Mouse (Mus musculus) C2C12 (cell line): Measurements from ENCODE around the gene Ncapd3. TPM values are rescaled to one million over a fixed set of nuclear protein-coding genes. Genes with fewer than 3 reads are reported as not detected.

Experiments used
- H3K27me3 ChIP-seq: one replicate; pipeline ENCODE4 v1.6.1; 2011; ENCODE audit not compliant: control insufficient read depth, insufficient read depth, insufficient read length
- H3K36me3 ChIP-seq: one replicate; pipeline ENCODE4 v1.6.1; 2011; ENCODE audit not compliant: control insufficient read depth, insufficient read depth
- H3K4me3 ChIP-seq: one replicate; pipeline ENCODE4 v1.5.1; 2011; ENCODE audit warnings: mild to moderate bottlenecking, control low read depth; ENCODE audit not compliant: poor library complexity, insufficient read depth, severe bottlenecking
- H3K79me2 ChIP-seq: one replicate; pipeline ENCODE4 v1.6.1; 2011; ENCODE audit not compliant: control insufficient read depth, insufficient read depth
- H3K79me3 ChIP-seq: one replicate; pipeline ENCODE4 v1.6.1; 2011; ENCODE audit warnings: low read depth, control low read depth
- H3ac ChIP-seq: one replicate; pipeline ENCODE3; 2011; ENCODE audit warnings: low read depth; ENCODE audit not compliant: control insufficient read depth, insufficient read length
- CEBPB ChIP-seq: IDR thresholded peaks from one replicate; pipeline ENCODE4 v1.6.1; 2011; ENCODE audit warnings: low read depth, mild to moderate bottlenecking, control low read depth, moderate library complexity
- CTCF ChIP-seq: IDR thresholded peaks from one replicate; pipeline ENCODE4 v1.5.1; 2011; ENCODE audit not compliant: control insufficient read depth, insufficient read depth, insufficient read length
- FOSL1 ChIP-seq: IDR thresholded peaks from one replicate; pipeline ENCODE4 v1.8.0; 2011; ENCODE audit warnings: mild to moderate bottlenecking, low read length; ENCODE audit not compliant: poor library complexity, insufficient read depth, severe bottlenecking
- MAX ChIP-seq: IDR thresholded peaks from one replicate; pipeline ENCODE4 v1.6.1; 2011; ENCODE audit warnings: mild to moderate bottlenecking, control low read depth
- MYOD1 ChIP-seq: IDR thresholded peaks from one replicate; pipeline ENCODE4 v1.6.1; 2011; ENCODE audit warnings: low read depth; ENCODE audit not compliant: control insufficient read depth, insufficient read length
- MYOG ChIP-seq: IDR thresholded peaks from one replicate; pipeline ENCODE4 v1.6.1; 2011; ENCODE audit not compliant: control insufficient read depth, insufficient read length; ENCODE audit errors: extremely low read depth
- USF1 ChIP-seq: IDR thresholded peaks from one replicate; pipeline ENCODE4 v1.6.1; 2011; ENCODE audit warnings: low read depth, mild to moderate bottlenecking, control low read depth, moderate library complexity
- polyA plus RNA-seq: library from polyadenylated mRNA; unstranded; fragments of >200 nt; fragmentation: generic; extraction: Trizol; gene quantifications from one replicate; pipeline ENCODE4 v1.2.1, GENCODE M21; 2012; ENCODE audit warnings: missing spikeins

The Ncapd3 gene
- polyA plus RNA-seq, 1 experiment = 12.5 TPM

- peaks cover 46% of the 10 kb centered on the region for H3K79me3 ChIP-seq
- TF ChIP-seq MYOG = no peak
- TF ChIP-seq USF1 = no peak
- no peak for TF ChIP-seq CTCF
- no peak for TF ChIP-seq MYOD1
- no peak for TF ChIP-seq FOSL1
- TF ChIP-seq CEBPB = no peak
- TF ChIP-seq MAX = no peak
- H3K36me3 ChIP-seq = peaks cover 8% of the 10 kb centered on the region
- H3K27me3 ChIP-seq = no peaks in the 10 kb centered on the region
- H3ac ChIP-seq = no peak overlapping the region
- H3K4me3 ChIP-seq = no peak overlapping the region
- H3K79me2 ChIP-seq = peaks cover 87% of the 10 kb centered on the region
These were observed 3.3 kb upstream of the Ncapd3 start for GRCm38 (mm10) chr9:27026708-27027107.

DNA sequence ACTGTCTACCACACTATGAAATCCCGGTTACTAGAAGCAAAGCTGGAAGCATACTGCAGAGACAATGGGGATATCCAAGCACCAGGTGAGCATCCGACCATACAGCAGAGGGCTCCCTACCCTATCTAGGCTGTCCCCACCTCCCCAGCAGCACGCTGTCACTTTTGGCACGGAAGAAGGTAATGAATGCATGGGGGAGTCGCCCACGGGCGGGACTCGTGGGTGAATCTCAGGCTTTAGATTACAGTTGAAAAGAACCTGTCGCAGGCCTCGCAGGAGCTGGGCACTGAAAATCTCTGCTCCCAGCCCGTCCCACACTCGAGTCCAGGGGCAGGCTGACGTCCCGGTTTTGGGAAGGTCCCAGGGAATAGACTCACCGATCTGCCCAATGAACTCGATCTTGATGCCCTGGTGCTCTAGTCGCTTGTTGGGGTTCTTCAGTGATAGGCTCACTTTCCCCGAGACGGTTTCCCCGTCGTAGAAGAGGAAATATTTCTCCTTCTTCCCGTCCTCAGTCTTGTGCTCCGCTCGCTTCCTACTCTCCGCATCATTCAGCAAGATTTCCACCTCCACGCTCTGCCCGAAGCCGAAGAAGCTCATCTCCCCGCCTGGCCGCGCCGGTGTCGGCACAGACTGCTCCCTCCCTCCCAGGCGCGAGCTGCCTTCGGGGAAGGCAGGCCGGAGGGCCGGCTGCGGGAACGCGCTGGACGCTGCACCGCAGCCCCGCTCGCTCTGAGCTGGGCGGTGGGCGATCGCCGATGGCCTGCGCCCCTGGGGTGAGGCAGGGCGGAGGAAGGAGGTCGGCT is 750 bp upstream of the Ncapd3 start:
- peak overlapping the region; percentile 76 for H3ac ChIP-seq
- H3K36me3 ChIP-seq = no peaks in the 10 kb centered on the region
- peaks cover 54% of the 10 kb centered on the region for H3K79me3 ChIP-seq
- H3K27me3 ChIP-seq = no peaks in the 10 kb centered on the region
- TF ChIP-seq MAX (peak; percentile 44), MYOD1 (no peak)
- H3K4me3 ChIP-seq = peak overlapping the region; percentile 72
- H3K79me2 ChIP-seq = peaks cover 88% of the 10 kb centered on the region

- Histone ChIP-seq H3K27me3 (no peaks in the 10 kb centered on the region), H3ac (peak overlapping the region; percentile 38), H3K79me3 (peaks cover 67% of the 10 kb centered on the region), H3K36me3 (no peaks in the 10 kb centered on the region), H3K79me2 (peaks cover 88% of the 10 kb centered on the region), H3K4me3 (peak overlapping the region; percentile 72)
- TF ChIP-seq MAX (no peak), CTCF (no peak), MYOG (no peak), CEBPB (no peak)
These were observed 757 bp downstream of the Ncapd3 start for GRCm38 (mm10) chr9:27030763-27031100.

- Histone ChIP-seq H3K4me3 (no peak overlapping the region), H3K79me2 (no peaks in the 10 kb centered on the region), H3ac (no peak overlapping the region), H3K27me3 (no peaks in the 10 kb centered on the region), H3K36me3 (peaks cover 42% of the 10 kb centered on the region), H3K79me3 (no peaks in the 10 kb centered on the region)
- TF ChIP-seq CTCF (no peak), MAX (no peak), MYOD1 (no peak), CEBPB (no peak), FOSL1 (no peak), MYOG (no peak), USF1 (no peak)
These were observed 13.9 kb downstream of the Ncapd3 start for GRCm38 (mm10) chr9:27043892-27044291.

DNA sequence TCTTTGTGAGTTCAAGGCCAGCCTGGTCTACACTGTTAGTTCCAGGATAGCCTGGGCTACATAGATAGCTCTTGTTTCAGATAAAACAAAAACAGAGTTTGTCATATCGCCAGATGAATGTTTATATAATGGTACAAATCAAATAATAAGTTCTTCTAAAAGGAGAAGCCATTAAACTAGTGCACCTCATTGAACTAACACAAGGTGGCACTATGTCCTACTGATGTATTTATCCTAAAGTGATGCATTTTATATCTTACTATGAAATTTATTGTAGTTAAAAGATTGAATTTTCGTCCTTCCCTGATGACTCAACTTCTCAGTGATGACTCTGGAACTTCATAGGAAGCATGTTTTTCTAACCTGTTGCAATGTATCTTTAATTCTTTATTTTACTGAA is 19.5 kb downstream of the Ncapd3 start:
- peaks cover 65% of the 10 kb centered on the region for H3K36me3 ChIP-seq
- H3K4me3 ChIP-seq = no peak overlapping the region

GRCm38 (mm10) chr9:27058341-27058740 is 28.4 kb downstream of the Ncapd3 start:
- TF ChIP-seq USF1 (no peak), MAX (no peak), MYOG (no peak), CEBPB (no peak), CTCF (no peak), FOSL1 (no peak), MYOD1 (no peak)
- Histone ChIP-seq H3K27me3 (no peaks in the 10 kb centered on the region), H3K36me3 (peaks cover 57% of the 10 kb centered on the region), H3K79me2 (no peaks in the 10 kb centered on the region), H3K4me3 (no peak overlapping the region), H3K79me3 (no peaks in the 10 kb centered on the region), H3ac (no peak overlapping the region)

More for the DNA sequence above, 19.5 kb downstream of the Ncapd3 start:
- Histone ChIP-seq H3K79me3 (no peaks in the 10 kb centered on the region), H3K27me3 (no peaks in the 10 kb centered on the region), H3K79me2 (no peaks in the 10 kb centered on the region), H3ac (no peak overlapping the region)
- TF ChIP-seq CTCF (no peak), CEBPB (no peak), MAX (no peak), FOSL1 (no peak), MYOG (no peak), MYOD1 (no peak), USF1 (no peak)
